Mouse (Mus musculus) heart, embryonic 15.5 days (tissue): ENCODE measurements around the gene Hist1h1c. TPM values are rescaled to one million over a fixed set of nuclear protein-coding genes. Genes with fewer than 3 reads are reported as not detected.

Source experiments
- microRNA-seq: library from miRNA; unstranded; fragments of <30 nt; microRNA quantifications from one replicate; pipeline ENCODE4, GENCODE M21; 2016
- polyA plus RNA-seq: library from polyadenylated mRNA; unstranded; fragments of >200 nt; fragmentation: Nextera tagmentation; extraction: Ambion mirVana; gene quantifications from 2 replicates; pipeline ENCODE4 v1.2.1, GENCODE M21; 2015

The Hist1h1c gene
- polyA plus RNA-seq, 1 experiment from 2014 or later, result 41.2 TPM

Small RNAs within 50 kb of the gene (microRNA-seq; reads per million reads assigned to microRNA genes)
- gene Gm44314 (not detected), gene Gm44484 (not detected)

Other genes starting within 250 kb of the Hist1h1c start
- gene Btn2a2, start 250.0 kb upstream of the Hist1h1c start, polyA plus RNA-seq, result 0.31 and 0.41 TPM in 2 replicates
- gene Hist1h4h, start 207.8 kb upstream of the Hist1h1c start, polyA plus RNA-seq, result 5.4 and 5.7 TPM in 2 replicates
- 2.2 and 2.6 TPM in 2 replicates for gene Hist1h2af, start 204.9 kb upstream of the Hist1h1c start, polyA plus RNA-seq
- 1.6 and 3.1 TPM in 2 replicates for gene Hist1h3g, start 203.4 kb upstream of the Hist1h1c start, polyA plus RNA-seq
- 0.61 and 0.74 TPM in 2 replicates for gene Hist1h2bh, start 195.4 kb upstream of the Hist1h1c start, polyA plus RNA-seq
- gene Hist1h3f, start 194.8 kb upstream of the Hist1h1c start, polyA plus RNA-seq, result 0.16 and 0.25 TPM in 2 replicates
- gene Hist1h4f, start 187.2 kb upstream of the Hist1h1c start, polyA plus RNA-seq, result 0.62 and 0.66 TPM in 2 replicates
- 0.18 and 0.23 TPM in 2 replicates for gene Hist1h1d, start 185.5 kb upstream of the Hist1h1c start, polyA plus RNA-seq
- gene Hist1h3e, start 176.4 kb upstream of the Hist1h1c start, polyA plus RNA-seq, result 1.7 and 2.4 TPM in 2 replicates
- 33.7 and 35.5 TPM in 2 replicates for gene Hist1h2ae, start 167.6 kb upstream of the Hist1h1c start, polyA plus RNA-seq
- 4.3 and 4.6 TPM in 2 replicates for gene Hist1h2bg, start 167.4 kb upstream of the Hist1h1c start, polyA plus RNA-seq
- gene Hist1h2bf, start 164.6 kb upstream of the Hist1h1c start, polyA plus RNA-seq, result 0.97 and 1.5 TPM in 2 replicates
- gene Hist1h2ad, start 164.4 kb upstream of the Hist1h1c start, polyA plus RNA-seq, result 1.2 and 1.6 TPM in 2 replicates
- 2.0 and 2.2 TPM in 2 replicates for gene Hist1h3d, start 163.0 kb upstream of the Hist1h1c start, polyA plus RNA-seq
- gene Hist1h4d, start 157.2 kb upstream of the Hist1h1c start, polyA plus RNA-seq, result 48.2 and 53.2 TPM in 2 replicates
- gene Hist1h2be, start 117.7 kb upstream of the Hist1h1c start, polyA plus RNA-seq, result 1.7 and 1.9 TPM in 2 replicates
- gene Hist1h1e, start 116.2 kb upstream of the Hist1h1c start, polyA plus RNA-seq, result 9.6 and 10.8 TPM in 2 replicates
- gene Hist1h2ac, start 54.9 kb upstream of the Hist1h1c start, polyA plus RNA-seq, result 0.50 and 0.74 TPM in 2 replicates
- gene Hist1h2bc, start 54.6 kb upstream of the Hist1h1c start, polyA plus RNA-seq, result 51.8 and 52.1 TPM in 2 replicates
- 0.14 TPM in 1 of 2 replicates, not detected in the other for gene Hist1h1t, start 43.0 kb upstream of the Hist1h1c start, polyA plus RNA-seq
- gene Hist1h4c, start 40.4 kb upstream of the Hist1h1c start, polyA plus RNA-seq, result 2.4 and 2.7 TPM in 2 replicates
- 10.3 and 13.6 TPM in 2 replicates for gene Hfe, start 28.0 kb upstream of the Hist1h1c start, polyA plus RNA-seq
- 2.0 and 4.1 TPM in 2 replicates for gene Hist1h3c, start 6.8 kb downstream of the Hist1h1c start, polyA plus RNA-seq
- gene Hist1h2bb, start 7.9 kb downstream of the Hist1h1c start, polyA plus RNA-seq, result 1.2 and 1.9 TPM in 2 replicates
- gene Hist1h2ab, start 12.3 kb downstream of the Hist1h1c start, polyA plus RNA-seq, result 15.3 and 20.4 TPM in 2 replicates
- gene Hist1h3b, start 13.5 kb downstream of the Hist1h1c start, polyA plus RNA-seq, result 3.1 and 4.7 TPM in 2 replicates
- 1.2 and 1.7 TPM in 2 replicates for gene Hist1h4b, start 18.2 kb downstream of the Hist1h1c start, polyA plus RNA-seq
- gene Hist1h4a, start 22.4 kb downstream of the Hist1h1c start, polyA plus RNA-seq, result not detected in 2 replicates
- 1.5 and 2.4 TPM in 2 replicates for gene Hist1h3a, start 23.6 kb downstream of the Hist1h1c start, polyA plus RNA-seq
- 0.76 and 0.98 TPM in 2 replicates for gene Hist1h1a, start 24.9 kb downstream of the Hist1h1c start, polyA plus RNA-seq
- gene Trim38, start 31.1 kb downstream of the Hist1h1c start, polyA plus RNA-seq, result not detected in 2 replicates
- gene Slc17a2, start 68.2 kb downstream of the Hist1h1c start, polyA plus RNA-seq, result not detected in 2 replicates
- 0.03 TPM in 1 of 2 replicates, not detected in the other for gene Slc17a3, start 100.6 kb downstream of the Hist1h1c start, polyA plus RNA-seq
- not detected in 2 replicates for gene Slc17a1, start 128.9 kb downstream of the Hist1h1c start, polyA plus RNA-seq
- not detected in 2 replicates for gene Slc17a4, start 176.2 kb downstream of the Hist1h1c start, polyA plus RNA-seq
- gene Hist1h2ba, start 195.3 kb downstream of the Hist1h1c start, polyA plus RNA-seq, result not detected in 2 replicates
- not detected in 2 replicates for gene Hist1h2aa, start 195.7 kb downstream of the Hist1h1c start, polyA plus RNA-seq